Mouse (Mus musculus) left cerebral cortex, postnatal 10 days (tissue): ENCODE data around the gene Taar9. TPM values are rescaled to one million over a fixed set of nuclear protein-coding genes. Genes with fewer than 3 reads are reported as not detected.
"Not testable (repeated sequence)": the region's sequence is repeated elsewhere in the genome, so short reads cannot be mapped to it uniquely, and the experiment has no call there.

Source experiments
- DNase-seq, 2 experiments: peaks; one replicate each; pipeline ENCODE4 v3.0.0; 2021 to 2022; ENCODE audit warnings: low spot score in 2 of 2, mixed read lengths in 1 of 2; ENCODE audit errors: extremely low spot score in 1 of 2
- intact Hi-C: fragments of 180-260 bp; cut with DNase I; formaldehyde crosslinking; loops from one replicate; pipeline ENCODE4 v1.15.1; 2025
- total RNA-seq, 2 experiments: library from RNA; stranded (reverse); gene quantifications; 2 replicates each; pipeline ENCODE4 v1.2.3; 2021

Gene Taar9
- total RNA-seq, 2 experiments from 2014 or later, result not detected

- intact Hi-C loops, result no loop called here
- DNase-seq, result no peak
Measured at GRCm38 (mm10) chr10:24087168-24087567, 22.2 kb downstream of the Taar9 start.

- intact Hi-C loops, result no loop called here
- DNase-seq, result no peak
Measured at GRCm38 (mm10) chr10:24086555-24086954, 22.8 kb downstream of the Taar9 start.

- intact Hi-C loops, result no loop called here
- DNase-seq, result no peak
Measured at GRCm38 (mm10) chr10:24085936-24086335, 23.4 kb downstream of the Taar9 start.

GRCm38 (mm10) chr10:24080166-24080565 is 29.2 kb downstream of the Taar9 start:
- peak; percentile 27 to 33 for DNase-seq
- intact Hi-C loops, result loop anchor here (2.0 to 5.0 kb wide), 2 partner anchors 103 to 265 kb away; no protein-coding TSS in a partner anchor

GRCm38 (mm10) chr10:24076200-24076599 is 33.1 kb downstream of the Taar9 start, which contains the start of gene Taar8a:
Taar8a (plus strand) TSS chr10:24076500.
- DNase-seq, intact Hi-C loops: not testable (repeated sequence)

- intact Hi-C loops, DNase-seq: not testable (repeated sequence)
Measured at GRCm38 (mm10) chr10:24074751-24075150, 34.6 kb downstream of the Taar9 start.

GRCm38 (mm10) chr10:24058986-24059385 is 50.3 kb downstream of the Taar9 start:
- no peak for DNase-seq
- intact Hi-C loops, result no loop called here

Other genes starting within 250 kb of the Taar9 start
- gene Vnn1, start 214.8 kb downstream of the Taar9 start, total RNA-seq, result under 1 TPM; 0.36 to 0.69 TPM
- gene Taar1, start 189.2 kb downstream of the Taar9 start, total RNA-seq, result not detected
- gene Taar2, start 171.0 kb downstream of the Taar9 start, total RNA-seq, result not detected
- under 1 TPM in 1 of 2 experiments, not detected in 1; 0.34 TPM for gene Taar3, start 160.0 kb downstream of the Taar9 start, total RNA-seq
- gene Taar4, start 149.0 kb downstream of the Taar9 start, total RNA-seq, result not detected
- not detected for gene Taar5, start 138.8 kb downstream of the Taar9 start, total RNA-seq
- gene Taar6, start 123.9 kb downstream of the Taar9 start, total RNA-seq, result not detected
- not detected for gene Taar7a, start 116.1 kb downstream of the Taar9 start, total RNA-seq
- not detected for gene Taar7b, start 109.6 kb downstream of the Taar9 start, total RNA-seq
- not detected for gene Taar7d, start 82.3 kb downstream of the Taar9 start, total RNA-seq
- not detected for gene Taar7e, start 71.9 kb downstream of the Taar9 start, total RNA-seq
- not detected for gene Taar7f, start 60.0 kb downstream of the Taar9 start, total RNA-seq
- not detected for gene Taar8a, start 33.0 kb downstream of the Taar9 start, total RNA-seq
- not detected for gene Taar8b, start 17.2 kb downstream of the Taar9 start, total RNA-seq
- not detected for gene Taar8c, start 7.6 kb downstream of the Taar9 start, total RNA-seq
- 100 to 1,000 TPM; 190 to 199 TPM for gene Stx7, start 39.8 kb upstream of the Taar9 start, total RNA-seq
- 1 to 10 TPM; 7.3 to 9.3 TPM for gene Moxd1, start 114.0 kb upstream of the Taar9 start, total RNA-seq